Mouse (Mus musculus): ENCODE results near the gene Nck2.

- no peak for TF ChIP-seq CTCF (IDR thresholded peaks at IDR 0.05; ENCODE audit: low read depth)
- TF ChIP-seq EP300 (IDR thresholded peaks at IDR 0.05; ENCODE audit: low read depth) = no peak
Observed at GRCm38 (mm10) chr1:43460468-43460867, 16.1 kb downstream of the Nck2 start.
